Mouse (Mus musculus) forebrain, embryonic 14.5 days (tissue): ENCODE measurements around the gene Samd14. TPM values are rescaled to one million over a fixed set of nuclear protein-coding genes. Genes with fewer than 3 reads are reported as not detected.
"Not testable (repeated sequence)": the region's sequence is repeated elsewhere in the genome, so short reads cannot be mapped to it uniquely, and the experiment has no call there.

Experiments used
- ATAC-seq: fragments of 200-750 bp; cut with Nextera tagmentation; 2 replicates; pipeline ENCODE4 v1.8.0; 2017; ENCODE audit warnings: mild to moderate bottlenecking, moderate library complexity
- DNase-seq: peaks from one replicate; pipeline ENCODE4 v3.0.0-alpha.2; 2015; ENCODE audit warnings: low spot score
- H3K27ac ChIP-seq: fragments of 300-500 bp; sonication (generic); 2 replicates; pipeline ENCODE4 v1.5.1; 2014; ENCODE audit warnings: low read depth, mild to moderate bottlenecking, control low read depth, low read length, moderate library complexity
- H3K27me3 ChIP-seq: fragments of 300-500 bp; sonication (generic); replicated peaks from 2 replicates; pipeline ENCODE4 v1.6.1; 2014; ENCODE audit warnings: low read length, control low read depth, mixed read lengths; ENCODE audit not compliant: control insufficient read depth, insufficient read depth
- H3K36me3 ChIP-seq: fragments of 300-500 bp; sonication (generic); 2 replicates; pipeline ENCODE4 v1.6.1; 2014; ENCODE audit warnings: low read length, control low read depth; ENCODE audit not compliant: control insufficient read depth, insufficient read depth
- H3K4me1 ChIP-seq: fragments of 300-500 bp; sonication (generic); 2 replicates; pipeline ENCODE4 v1.6.1; 2014; ENCODE audit warnings: antibody characterized with exemption, low read length, control low read depth; ENCODE audit not compliant: control insufficient read depth, insufficient read depth
- H3K4me2 ChIP-seq: fragments of 300-500 bp; sonication (generic); 2 replicates; pipeline ENCODE4 v1.6.1; 2014; ENCODE audit warnings: mild to moderate bottlenecking, control low read depth, low read length
- H3K4me3 ChIP-seq: fragments of 300-500 bp; sonication (generic); 2 replicates; pipeline ENCODE4 v1.5.1; 2014; ENCODE audit warnings: low read depth, low read length, control low read depth
- H3K9ac ChIP-seq: fragments of 300-500 bp; sonication (generic); 2 replicates; pipeline ENCODE4 v1.6.1; 2014; ENCODE audit warnings: mild to moderate bottlenecking, low read length, control low read depth, moderate library complexity
- H3K9me3 ChIP-seq: fragments of 300-500 bp; sonication (generic); replicated peaks from 2 replicates; pipeline ENCODE4 v1.6.1; 2016; ENCODE audit warnings: low read length, control low read depth, mixed read lengths; ENCODE audit not compliant: control insufficient read depth
- WGBS: fragments of 180-500 bp; shearing (Covaris S2); extraction: QIAGEN DNeasy Blood & Tissue Kit; methylation state at CpG from one replicate; pipeline ENCODE4 v1.1.7; 2014; 5-methylcytosine and 5-hydroxymethylcytosine counted together
- polyA plus RNA-seq: library from polyadenylated mRNA; unstranded; fragments of >200 nt; fragmentation: Nextera tagmentation; extraction: Ambion mirVana; gene quantifications from 2 replicates; pipeline ENCODE4 v1.2.1, GENCODE M21; 2014

Samd14 gene
- polyA plus RNA-seq, 1 experiment from 2014 or later: 81.7 TPM

DNA sequence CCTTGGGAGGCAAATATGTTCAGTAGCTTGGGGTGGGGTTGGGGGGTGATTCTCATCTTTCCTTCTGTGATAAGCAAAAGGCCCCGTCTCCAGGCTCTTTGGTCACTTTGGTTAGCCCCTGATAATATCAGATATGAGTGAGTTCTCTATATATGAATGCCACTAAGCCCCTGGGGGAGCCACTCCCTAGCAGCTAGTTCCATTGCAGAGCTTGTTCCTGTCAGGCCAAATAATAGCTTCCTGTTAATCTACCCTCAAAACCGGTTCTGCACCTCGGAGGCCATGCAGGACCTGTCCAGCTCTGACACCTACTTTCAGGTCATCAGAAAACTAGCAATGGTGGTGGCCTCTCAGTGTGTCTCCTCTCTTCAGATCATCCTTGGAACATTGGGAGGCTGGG is 2.3 kb upstream of the Samd14 start:
- Histone ChIP-seq H3K27me3 (no peaks in the 10 kb centered on the region), H3K4me1 (peaks cover 31% of the 10 kb centered on the region), H3K36me3 (peaks cover 35% of the 10 kb centered on the region), H3K4me3 (no peak overlapping the region), H3K9me3 (no peaks in the 10 kb centered on the region), H3K27ac (peak overlapping the region; percentile 80), H3K9ac (0 out of 2 replicates have a peak overlapping the region, but pooled peaks have one; percentile 60), H3K4me2 (peak overlapping the region; percentile 68)
- no peak for DNase-seq
- 81% methylated on average over 3 of the region's 3 CpGs for WGBS
- no peak for ATAC-seq

DNA sequence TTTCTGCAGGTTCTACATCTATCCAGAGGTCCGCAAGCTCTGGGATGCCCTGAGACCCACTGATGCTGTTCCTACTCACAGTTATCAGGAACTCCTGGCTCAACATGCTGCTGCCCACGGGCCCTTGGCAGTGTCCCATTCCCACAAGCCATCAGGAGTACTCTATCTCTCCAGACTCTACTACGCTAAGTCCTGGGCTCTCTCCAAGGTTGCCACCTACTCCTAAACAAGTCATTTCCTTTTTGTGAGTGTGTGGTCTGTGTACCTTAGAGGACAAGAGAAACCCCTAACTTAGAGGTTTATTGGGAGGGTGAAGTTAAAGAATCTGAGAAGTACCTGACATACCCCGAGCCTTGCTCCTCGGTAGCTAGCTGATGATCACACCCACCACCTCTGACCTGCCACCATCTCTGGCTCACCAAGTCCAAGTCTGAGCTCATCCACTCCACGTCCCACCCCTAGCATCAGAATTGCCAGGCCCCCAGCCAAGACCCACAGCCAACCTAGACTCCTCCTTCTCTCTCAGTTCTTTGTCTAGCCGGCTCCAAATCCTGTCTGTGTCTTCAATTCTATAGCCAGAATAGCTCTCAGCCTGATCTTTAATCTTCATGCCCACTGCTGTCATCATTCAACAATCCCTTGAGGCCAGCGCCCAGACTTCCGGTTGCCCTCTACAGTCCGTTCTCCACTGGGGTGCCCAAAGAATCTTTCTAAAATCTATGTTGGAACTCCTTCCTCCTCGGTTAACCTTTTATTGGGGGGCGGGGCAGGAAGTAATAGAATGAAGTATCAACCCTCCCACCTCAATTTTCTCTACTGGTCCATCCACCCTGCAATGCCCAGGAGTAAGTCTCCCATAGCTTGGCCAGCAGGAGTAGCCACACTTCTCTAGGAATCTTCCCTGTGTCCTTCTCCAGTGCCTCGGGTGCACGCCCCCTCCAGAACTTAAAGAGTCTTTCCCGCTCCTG is 734 bp upstream of the Samd14 start:
- peak; percentile 59 for DNase-seq
- Histone ChIP-seq H3K4me2 (peak overlapping the region; percentile 92), H3K36me3 (peaks cover 20% of the 10 kb centered on the region), H3K9me3 (no peaks in the 10 kb centered on the region), H3K4me3 (peak overlapping the region; percentile 91), H3K4me1 (peaks cover 43% of the 10 kb centered on the region), H3K27me3 (no peaks in the 10 kb centered on the region), H3K9ac (peak overlapping the region; percentile 99), H3K27ac (peak overlapping the region; percentile 98)
- 31% methylated on average over 15 of the region's 15 CpGs for WGBS
- peak; percentile 6; the same call in 1 of the 2 replicates for ATAC-seq

DNA sequence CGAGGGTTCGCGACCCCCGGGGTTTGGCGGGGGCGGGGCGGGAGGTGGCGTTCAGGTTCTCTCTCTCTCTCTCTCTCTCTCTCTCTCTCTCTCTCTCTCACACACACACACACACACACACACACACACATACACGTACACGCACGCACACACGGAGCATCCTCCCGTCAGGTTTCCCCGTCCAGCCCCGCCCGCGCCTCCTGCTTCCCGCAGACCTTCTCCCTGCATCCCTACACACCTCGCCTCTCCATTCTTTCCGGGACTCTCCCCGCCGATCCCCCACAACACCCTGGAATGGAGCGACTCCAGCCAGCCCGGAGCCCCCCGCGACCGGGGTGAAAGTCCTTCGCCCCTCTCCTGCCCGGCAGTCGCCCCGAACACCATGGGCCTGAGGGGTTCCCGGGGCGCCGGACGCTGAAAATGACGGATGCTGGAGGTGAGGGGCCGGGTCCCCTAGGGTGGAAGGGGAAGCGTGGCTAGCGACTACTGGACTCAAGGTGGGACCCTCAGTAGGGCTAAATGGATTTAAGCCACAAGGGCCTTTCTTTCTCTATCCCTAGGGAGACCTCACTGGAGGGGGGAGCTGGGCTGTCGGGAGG is 561 bp downstream of the Samd14 start:
- DNase-seq: peak; percentile 69
- H3K4me1 ChIP-seq: peaks cover 46% of the 10 kb centered on the region
- H3K27ac ChIP-seq: peak overlapping the region; percentile 98
- peak overlapping the region; percentile 92 for H3K4me2 ChIP-seq
- H3K9me3 ChIP-seq: no peaks in the 10 kb centered on the region
- H3K36me3 ChIP-seq: peaks cover 21% of the 10 kb centered on the region
- no peaks in the 10 kb centered on the region for H3K27me3 ChIP-seq
- WGBS: 1% methylated on average over 32 of the region's 40 CpGs
- peak; percentile 54 for ATAC-seq
- H3K9ac ChIP-seq: peak overlapping the region; percentile 99
- peak overlapping the region; percentile 91 for H3K4me3 ChIP-seq

DNA sequence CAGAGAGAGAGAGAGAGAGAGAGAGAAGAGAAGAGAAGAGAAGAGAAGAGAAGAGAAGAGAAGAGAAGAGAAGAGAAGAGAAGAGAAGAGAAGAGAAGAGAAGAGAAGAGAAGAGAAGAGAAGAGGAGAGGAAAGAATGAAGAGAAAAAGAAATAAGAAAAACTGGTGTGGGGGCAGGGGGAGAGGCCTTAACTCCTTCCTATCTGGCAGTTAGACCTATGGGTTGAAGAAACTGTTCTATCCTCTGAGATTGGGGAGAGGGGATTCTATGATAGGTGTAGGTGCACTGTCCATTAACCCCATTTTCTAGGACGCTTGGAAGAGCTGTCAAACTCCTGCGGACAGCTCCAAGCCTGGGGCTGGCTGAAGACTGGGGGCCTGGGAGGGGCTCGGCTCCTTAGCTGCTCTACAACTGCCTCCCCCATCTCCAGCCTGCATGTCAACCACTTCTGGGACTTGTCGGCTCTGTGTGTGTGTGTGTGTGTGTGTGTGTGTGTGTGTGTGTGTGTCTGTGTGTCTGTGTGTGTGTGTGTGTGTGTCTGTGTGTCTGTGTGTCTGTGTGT is 1.2 kb downstream of the Samd14 start:
- H3K9ac ChIP-seq: peak overlapping the region; percentile 99
- DNase-seq, ATAC-seq, H3K27me3 ChIP-seq, H3K9me3 ChIP-seq: not testable (repeated sequence)
- peaks cover 21% of the 10 kb centered on the region for H3K36me3 ChIP-seq
- H3K4me3 ChIP-seq: peak overlapping the region; percentile 91
- WGBS: 2% methylated on average over 4 of the region's 4 CpGs
- peak overlapping the region; percentile 98 for H3K27ac ChIP-seq
- H3K4me2 ChIP-seq: peak overlapping the region; percentile 92
- peaks cover 46% of the 10 kb centered on the region for H3K4me1 ChIP-seq

DNA sequence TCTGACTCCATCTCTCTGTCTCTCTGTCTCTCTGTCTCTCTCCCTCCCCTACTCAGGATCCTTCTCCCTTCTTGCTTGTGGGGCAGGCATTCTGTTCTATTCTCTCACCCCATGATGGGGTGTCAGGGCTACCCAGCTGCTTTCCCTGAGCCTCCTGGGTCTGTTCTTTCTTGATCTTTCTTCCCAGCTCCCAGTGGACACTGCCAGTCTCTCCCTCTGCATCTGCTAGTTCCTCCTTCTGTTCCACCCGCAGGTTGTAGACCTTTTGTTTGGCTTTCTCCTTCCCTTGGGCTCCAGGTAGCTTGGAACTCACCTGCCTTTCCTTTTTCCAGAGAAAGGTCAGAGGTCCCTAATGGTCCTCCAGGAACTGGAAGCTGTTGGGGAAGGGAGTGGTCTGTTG is 1.7 kb downstream of the Samd14 start:
- Histone ChIP-seq H3K27me3 (no peaks in the 10 kb centered on the region), H3K36me3 (peaks cover 25% of the 10 kb centered on the region), H3K4me3 (peak overlapping the region; percentile 91), H3K9me3 (no peaks in the 10 kb centered on the region), H3K27ac (0 out of 2 replicates have a peak overlapping the region, but pooled peaks have one; percentile 55), H3K9ac (peak overlapping the region; percentile 99), H3K4me1 (peaks cover 44% of the 10 kb centered on the region), H3K4me2 (peak overlapping the region; percentile 92)
- no peak for DNase-seq
- 29% methylated on average over 1 of the region's 1 CpGs for WGBS
- no peak for ATAC-seq

DNA sequence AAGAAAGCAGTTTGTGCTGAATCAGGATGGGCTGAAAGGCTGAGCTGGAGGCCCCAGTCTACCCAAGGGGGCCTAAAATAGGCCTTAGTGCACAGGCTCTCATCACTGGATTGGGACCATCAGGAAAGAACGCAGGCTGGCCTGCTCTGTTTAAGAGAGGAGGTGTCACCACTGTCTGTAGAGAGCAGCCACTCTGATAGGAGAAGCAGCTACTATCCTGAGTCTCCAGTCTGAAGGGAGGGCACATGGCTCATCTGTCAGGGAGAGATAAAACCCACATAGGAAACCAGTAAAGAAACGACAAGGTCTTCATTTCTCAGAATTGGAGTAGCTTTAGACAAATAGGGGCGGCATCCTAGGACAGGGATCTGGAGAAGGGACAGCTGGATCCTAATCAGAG is 2.4 kb downstream of the Samd14 start:
- Histone ChIP-seq H3K36me3 (peaks cover 27% of the 10 kb centered on the region), H3K27me3 (no peaks in the 10 kb centered on the region), H3K4me1 (peaks cover 40% of the 10 kb centered on the region), H3K4me3 (peak overlapping the region; percentile 91), H3K4me2 (peak overlapping the region; percentile 92), H3K9me3 (no peaks in the 10 kb centered on the region), H3K9ac (peak overlapping the region; percentile 99), H3K27ac (0 out of 2 replicates have a peak overlapping the region, but pooled peaks have one; percentile 55)
- WGBS: 41% methylated on average over 3 of the region's 3 CpGs
- no peak for DNase-seq
- ATAC-seq: no peak

DNA sequence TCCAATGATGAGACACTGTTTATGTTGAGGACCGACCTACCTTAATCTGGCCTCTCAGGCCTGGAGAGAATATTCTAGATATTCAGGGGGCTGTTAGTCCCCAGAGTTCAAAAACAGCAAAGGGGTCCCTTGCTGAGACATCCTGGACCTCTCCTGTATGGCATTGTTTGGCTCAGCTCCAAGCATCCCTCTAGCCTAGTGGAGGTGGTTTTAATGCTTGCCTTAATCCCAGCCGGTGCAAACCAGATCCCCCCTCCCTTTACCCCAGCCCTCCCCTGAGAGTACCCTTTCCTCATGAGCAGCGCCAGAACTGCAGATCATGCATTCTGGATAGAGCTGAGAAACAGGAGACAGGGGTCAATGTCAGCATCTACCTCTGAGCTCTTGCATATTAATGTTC is 2.8 kb downstream of the Samd14 start:
- peaks cover 28% of the 10 kb centered on the region for H3K36me3 ChIP-seq
- H3K27ac ChIP-seq: no peak overlapping the region
- H3K4me3 ChIP-seq: peak overlapping the region; percentile 91
- DNase-seq: peak; percentile 34
- peaks cover 38% of the 10 kb centered on the region for H3K4me1 ChIP-seq
- peak overlapping the region; percentile 92 for H3K4me2 ChIP-seq
- no peaks in the 10 kb centered on the region for H3K9me3 ChIP-seq
- H3K9ac ChIP-seq: peak overlapping the region; percentile 99
- WGBS: 25% methylated on average over 3 of the region's 3 CpGs
- H3K27me3 ChIP-seq: no peaks in the 10 kb centered on the region
- no peak for ATAC-seq

DNA sequence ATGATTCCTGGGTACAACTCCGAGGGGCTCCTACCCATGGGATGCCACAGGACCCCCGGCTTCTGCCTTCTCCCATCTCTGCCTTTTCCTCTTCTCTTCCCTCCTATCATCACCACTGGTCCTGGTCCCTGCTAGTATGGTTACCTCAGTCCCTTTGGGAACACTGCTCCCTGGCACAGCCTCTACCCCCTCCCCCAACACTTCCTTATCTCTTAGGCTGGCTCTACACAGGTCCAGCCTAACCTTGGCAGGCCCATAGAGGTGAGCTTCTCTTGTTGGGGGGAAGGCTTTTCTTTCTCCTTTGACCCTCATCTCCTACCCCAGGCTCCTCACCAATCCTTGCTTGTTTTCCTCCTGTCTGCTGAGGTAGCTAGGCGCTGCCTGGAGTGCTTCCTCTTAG is 5.8 kb downstream of the Samd14 start:
- Histone ChIP-seq H3K4me2 (no peak overlapping the region), H3K36me3 (peaks cover 53% of the 10 kb centered on the region), H3K9ac (no peak overlapping the region), H3K27me3 (no peaks in the 10 kb centered on the region), H3K4me1 (peaks cover 26% of the 10 kb centered on the region), H3K9me3 (no peaks in the 10 kb centered on the region), H3K27ac (no peak overlapping the region), H3K4me3 (no peak overlapping the region)
- ATAC-seq (no peak), DNase-seq (no peak)
- WGBS: 70% methylated on average over 3 of the region's 3 CpGs
